Mouse (Mus musculus) liver, embryonic 14.5 days (tissue): ENCODE results near the gene 4930407I10Rik. TPM values are rescaled to one million over a fixed set of nuclear protein-coding genes. Genes with fewer than 3 reads are reported as not detected.
A peak's percentile ranks its signal among the peaks of the same experiment; 100 is the strongest.

ENCODE experiments used
- ATAC-seq: fragments of 200-750 bp; cut with Nextera tagmentation; 2 replicates; pipeline ENCODE4 v1.8.0; 2017; ENCODE audit warnings: moderate number of reproducible peaks, mild to moderate bottlenecking, moderate library complexity; ENCODE audit not compliant: insufficient read depth
- DNase-seq, 3 experiments: peaks; one replicate each; pipeline ENCODE4 v3.0.0-alpha.2; 2012 to 2013; ENCODE audit warnings: low read depth in 3 of 3, low spot score in 3 of 3
- H3K27ac ChIP-seq: fragments of 300-500 bp; sonication (generic); 2 replicates; pipeline ENCODE4 v1.5.1; 2014; ENCODE audit warnings: moderate library complexity, mild to moderate bottlenecking, control low read depth, inconsistent platforms
- H3K27me3 ChIP-seq: fragments of 300-500 bp; sonication (generic); 2 replicates; pipeline ENCODE4 v1.6.1; 2014; ENCODE audit warnings: mild to moderate bottlenecking, low read length, moderate library complexity; ENCODE audit not compliant: control insufficient read depth, insufficient read depth
- H3K36me3 ChIP-seq: fragments of 300-500 bp; sonication (generic); replicated peaks from 2 replicates; pipeline ENCODE4 v1.6.1; 2014; ENCODE audit warnings: low read depth; ENCODE audit not compliant: control insufficient read depth, insufficient read depth
- H3K4me1 ChIP-seq, 2 experiments: fragments of 200-500 bp in 1 of 2; fragments of 300-500 bp in 1 of 2; sonication (generic) in 1 of 2; replicated peaks; 2 replicates each; pipeline ENCODE4 v1.6.1; 2012 to 2014; ENCODE audit warnings: antibody characterized with exemption in 1 of 2, inconsistent platforms in 1 of 2, low read length in 1 of 2; ENCODE audit not compliant: control insufficient read depth in 2 of 2, insufficient read depth in 2 of 2
- H3K4me2 ChIP-seq: fragments of 300-500 bp; sonication (generic); 2 replicates; pipeline ENCODE4 v1.6.1; 2014; ENCODE audit warnings: low read depth, mild to moderate bottlenecking, control low read depth, moderate library complexity
- H3K4me3 ChIP-seq, 2 experiments: fragments of 200-500 bp in 1 of 2; fragments of 300-500 bp in 1 of 2; sonication (generic) in 1 of 2; 2 replicates each; pipeline ENCODE4 v1.5.1; 2012 to 2014; ENCODE audit warnings: low read depth in 2 of 2, low read length in 2 of 2, mild to moderate bottlenecking in 2 of 2, control low read depth in 1 of 2, inconsistent platforms in 1 of 2, moderate library complexity in 1 of 2; ENCODE audit not compliant: insufficient read depth in 1 of 2
- H3K9ac ChIP-seq: fragments of 300-500 bp; sonication (generic); replicated peaks from 2 replicates; pipeline ENCODE4 v1.6.1; 2014; ENCODE audit warnings: mild to moderate bottlenecking, control low read depth, moderate library complexity
- H3K9me3 ChIP-seq: fragments of 300-500 bp; sonication (generic); 2 replicates; pipeline ENCODE4 v1.6.1; 2016; ENCODE audit warnings: low read length, mixed read lengths; ENCODE audit not compliant: control insufficient read depth
- CTCF ChIP-seq: IDR thresholded peaks from 2 replicates; pipeline ENCODE4 v1.5.1; 2016; ENCODE audit warnings: antibody characterized with exemption, low read depth, control low read depth
- EP300 ChIP-seq: IDR thresholded peaks from 2 replicates; pipeline ENCODE4 v1.6.1; 2016; ENCODE audit warnings: antibody characterized with exemption, low read depth
- WGBS: fragments of 180-500 bp; shearing (Covaris S2); extraction: QIAGEN DNeasy Blood & Tissue Kit; methylation state at CpG from one replicate; pipeline ENCODE4 v1.1.7; 2014; ENCODE audit not compliant: insufficient replicate concordance; 5-methylcytosine and 5-hydroxymethylcytosine counted together
- polyA plus RNA-seq, 2 experiments: library from polyadenylated mRNA; depleted of rRNA in 1 of 2; stranded (reverse) in 1 of 2; unstranded in 1 of 2; fragments of >200 nt; fragmentation: Nextera tagmentation in 1 of 2; extraction: Ambion mirVana in 1 of 2; gene quantifications; 2 replicates each; pipeline versions ENCODE4 v1.2.1 to v1.2.3; 2012 to 2014

The 4930407I10Rik gene
- polyA plus RNA-seq, 2 experiments = not detected

- TF ChIP-seq CTCF = peak; percentile 44
- no peak for TF ChIP-seq EP300
- Histone ChIP-seq H3K9me3 (no peaks in the 10 kb centered on the region), H3K36me3 (peaks cover 50% of the 10 kb centered on the region), H3K4me1 (no peaks in the 10 kb centered on the region), H3K9ac (no peak overlapping the region), H3K27ac (no peak overlapping the region), H3K4me3 (no peak overlapping the region), H3K4me2 (no peak overlapping the region), H3K27me3 (no peaks in the 10 kb centered on the region)
- 65% methylated on average over 12 of the region's 12 CpGs for WGBS
- peak in 1 of 3 experiments; percentile 27 for DNase-seq
- ATAC-seq = no peak
These were observed 22.9 kb upstream of the 4930407I10Rik start for GRCm38 (mm10) chr15:82035904-82036689.

GRCm38 (mm10) chr15:82040650-82041049 lies 18.3 kb upstream of the 4930407I10Rik start:
- Histone ChIP-seq H3K27ac (no peak overlapping the region), H3K36me3 (peaks cover 48% of the 10 kb centered on the region), H3K9me3 (no peaks in the 10 kb centered on the region), H3K4me1 (peaks cover 2 to 6% of the 10 kb centered on the region in 2 experiments), H3K4me3 (no peak overlapping the region), H3K4me2 (no peak overlapping the region), H3K9ac (no peak overlapping the region), H3K27me3 (no peaks in the 10 kb centered on the region)
- TF ChIP-seq CTCF = peak; percentile 83
- no peak for TF ChIP-seq EP300
- ATAC-seq (peak; percentile 46; the same call in 1 of the 2 replicates), DNase-seq (peak in 2 of 3 experiments; percentile 35 to 39)
- 88% methylated on average over 1 of the region's 1 CpGs for WGBS

- Histone ChIP-seq H3K9ac (no peak overlapping the region), H3K27me3 (no peaks in the 10 kb centered on the region), H3K36me3 (peaks cover 30% of the 10 kb centered on the region), H3K4me2 (peak overlapping the region; percentile 8; the same call in 1 of the 2 replicates), H3K4me1 (peaks cover 10 to 13% of the 10 kb centered on the region in 2 experiments), H3K27ac (no peak overlapping the region), H3K4me3 (no peak overlapping the region), H3K9me3 (no peaks in the 10 kb centered on the region)
- WGBS = 90% methylated on average over 7 of the region's 7 CpGs
- no peak for ATAC-seq
- peak in 1 of 3 experiments; percentile 14 for DNase-seq
- TF ChIP-seq EP300 (no peak), CTCF (peak; percentile 36; the same call in 1 of the 2 replicates)
These were observed 14.7 kb upstream of the 4930407I10Rik start for GRCm38 (mm10) chr15:82044166-82044784.

GRCm38 (mm10) chr15:82046246-82046891 lies 12.6 kb upstream of the 4930407I10Rik start:
- TF ChIP-seq EP300 = no peak
- no peak for TF ChIP-seq CTCF
- Histone ChIP-seq H3K9me3 (no peaks in the 10 kb centered on the region), H3K4me3 (peak overlapping the region; percentile 100), H3K4me1 (peaks cover 10 to 13% of the 10 kb centered on the region in 2 experiments), H3K9ac (peak overlapping the region; percentile 96), H3K36me3 (peaks cover 16% of the 10 kb centered on the region), H3K27ac (peak overlapping the region; percentile 80), H3K27me3 (no peaks in the 10 kb centered on the region; the same call in 1 of the 2 replicates), H3K4me2 (peak overlapping the region; percentile 97)
- DNase-seq (peak in 1 of 3 experiments; percentile 11), ATAC-seq (0 out of 2 replicates have a peak, but pooled peaks have one; percentile 23)
- WGBS = under 1% methylated on average over 26 of the region's 26 CpGs
